Mouse (Mus musculus) 416B (cell line): Measurements from ENCODE around the gene Dohh.

ENCODE experiments used
- DNase-seq: peaks from one replicate; pipeline ENCODE4 v3.0.0; 2011; ENCODE audit warnings: low read depth

Gene Dohh

DNA sequence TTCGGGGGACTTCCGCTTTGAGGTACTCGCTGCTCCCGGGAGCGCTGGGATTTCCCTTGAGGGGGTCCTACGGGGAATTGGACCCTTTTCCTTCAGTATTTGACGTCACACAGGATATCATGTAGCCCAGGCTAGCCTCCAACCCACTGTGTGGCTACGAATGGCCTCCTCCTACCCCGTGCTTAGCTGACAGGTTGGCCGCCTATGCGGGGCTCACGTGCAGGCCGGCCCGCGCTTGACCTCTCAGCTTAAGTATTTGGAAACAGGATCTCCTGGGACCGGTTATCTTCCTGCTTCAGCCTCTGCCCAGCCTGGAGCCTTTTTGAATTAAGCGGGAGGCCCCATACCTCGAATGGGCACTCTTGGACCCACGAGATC, 366 bp downstream of the Dohh start:
- DNase-seq: no peak

DNA sequence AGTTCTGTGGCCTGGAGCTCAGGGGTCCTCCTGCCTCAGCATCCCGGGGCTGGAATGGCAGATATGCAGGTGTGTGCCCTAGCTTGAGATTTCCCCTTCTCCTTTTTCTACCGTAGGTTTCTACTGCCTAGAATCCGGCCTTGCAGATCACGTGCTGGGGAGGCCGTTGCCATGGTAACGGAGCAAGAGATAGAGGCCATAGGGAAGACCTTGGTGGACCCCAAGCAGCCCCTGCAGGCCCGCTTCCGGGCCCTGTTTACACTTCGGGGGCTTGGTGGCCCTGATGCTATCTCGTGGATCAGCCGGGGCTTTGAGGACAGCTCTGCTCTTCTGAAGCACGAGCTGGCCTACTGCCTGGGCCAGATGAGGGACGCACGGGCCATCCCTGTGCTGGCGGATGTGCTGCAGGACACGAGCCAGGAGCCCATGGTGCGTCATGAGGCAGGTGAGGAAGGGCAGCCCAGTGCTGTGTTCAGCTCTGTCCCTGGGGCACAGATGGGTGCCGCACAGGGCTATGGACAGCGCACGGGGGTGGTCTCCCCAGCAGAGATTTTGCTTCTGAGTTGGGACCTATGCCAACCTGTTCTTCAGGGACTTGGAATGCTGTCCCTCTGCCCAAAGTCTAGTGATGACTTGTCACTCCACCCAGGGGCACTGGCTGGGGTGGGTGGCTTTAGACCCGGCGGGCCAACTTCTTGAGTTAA, 1.5 kb downstream of the Dohh start:
- no peak for DNase-seq

- no peak for DNase-seq
Observed at GRCm38 (mm10) chr10:81387716-81388115, 3.5 kb downstream of the Dohh start.

DNA sequence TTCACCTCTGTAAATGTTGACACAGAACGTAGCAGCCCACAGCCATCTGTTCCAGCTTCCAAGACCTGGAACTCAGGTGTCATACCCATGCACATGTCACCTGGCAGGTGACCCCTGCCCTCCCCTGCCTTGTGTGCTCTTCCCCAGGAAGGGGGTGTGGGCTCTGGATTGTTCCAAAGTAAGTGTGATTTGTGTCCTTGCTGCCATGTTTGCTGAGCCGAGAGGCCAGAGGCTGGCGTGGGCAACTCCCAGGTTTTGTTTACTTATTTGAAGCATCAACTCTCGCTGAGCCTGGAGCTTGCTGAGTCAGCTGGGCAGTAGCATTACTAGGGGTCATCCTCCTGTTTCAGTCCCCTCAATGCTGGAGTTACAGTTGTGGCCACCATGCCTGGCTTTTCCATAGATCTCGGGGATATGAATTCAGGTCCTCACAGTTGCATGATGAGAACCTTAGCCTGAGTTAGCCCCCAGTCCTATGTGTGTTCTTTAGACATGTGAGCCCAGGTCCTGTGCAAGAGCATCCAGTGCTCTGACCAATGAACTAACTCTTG, 4.4 kb downstream of the Dohh start, which contains the start of gene Gm48552:
Gm48552 (plus strand) TSS at position 501 of the 551 bp plus-strand sequence.
- no peak for DNase-seq

- DNase-seq: no peak
Observed at GRCm38 (mm10) chr10:81389373-81389772, 5.1 kb downstream of the Dohh start.

DNA sequence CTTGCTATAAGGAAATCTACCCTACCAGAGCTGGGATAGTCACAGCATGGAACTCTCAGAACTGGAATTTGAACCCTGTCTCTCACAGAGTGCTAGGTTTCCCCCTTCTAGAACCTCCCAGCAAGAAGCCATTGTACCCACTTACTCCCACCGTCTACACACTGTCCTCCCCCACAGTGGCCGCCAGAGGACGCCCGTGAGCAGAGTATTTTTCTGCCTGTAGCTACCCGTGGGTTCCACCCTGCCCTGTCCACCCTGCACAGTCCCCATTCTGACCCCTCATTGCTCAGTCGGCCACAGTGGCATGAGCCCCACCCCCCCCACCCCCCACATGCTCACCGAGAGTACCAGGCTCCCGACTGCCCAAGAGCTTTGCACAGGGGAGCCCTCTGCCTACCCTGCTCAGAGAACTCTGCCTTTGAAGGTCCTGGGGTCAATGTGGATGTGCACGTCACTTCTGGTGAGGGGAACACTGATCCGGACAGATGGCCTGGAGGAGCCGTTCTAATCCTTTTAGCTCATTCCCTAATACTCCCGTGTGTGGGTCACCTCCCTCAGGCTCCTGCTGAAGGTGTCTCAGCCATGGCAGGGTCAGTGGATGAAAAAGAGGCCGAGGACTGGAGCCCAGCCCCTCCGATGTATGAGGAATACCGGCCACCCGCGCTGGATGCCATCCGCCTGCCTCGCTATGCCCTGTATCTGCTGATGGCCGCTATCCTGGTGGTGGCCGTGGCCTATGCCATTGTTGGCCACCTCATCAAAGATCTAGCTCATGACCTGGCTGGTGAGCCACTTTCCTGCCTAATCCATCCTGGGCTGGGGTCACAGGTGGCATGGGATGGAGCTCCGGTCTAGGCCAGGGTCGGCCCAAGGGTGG, 5.8 kb downstream of the Dohh start:
- peak; percentile 70 for DNase-seq

DNA sequence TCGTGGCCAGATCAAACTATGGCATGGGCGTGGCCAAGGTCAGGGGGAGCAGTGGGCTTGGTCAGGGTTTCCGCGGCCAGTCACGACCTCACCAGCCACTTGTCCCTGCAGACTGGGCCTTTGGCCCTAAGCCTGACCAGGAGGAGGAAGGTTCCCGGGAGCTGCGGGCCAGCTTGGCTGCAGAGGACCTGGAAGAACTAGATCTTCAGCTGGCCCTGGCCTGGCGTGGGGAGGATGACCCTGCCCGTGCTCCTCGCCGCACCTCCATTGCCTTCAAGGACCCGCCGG, 6.4 kb downstream of the Dohh start:
- no peak for DNase-seq

- no peak for DNase-seq
Observed at GRCm38 (mm10) chr10:81392270-81392669, 8.0 kb downstream of the Dohh start.

DNA sequence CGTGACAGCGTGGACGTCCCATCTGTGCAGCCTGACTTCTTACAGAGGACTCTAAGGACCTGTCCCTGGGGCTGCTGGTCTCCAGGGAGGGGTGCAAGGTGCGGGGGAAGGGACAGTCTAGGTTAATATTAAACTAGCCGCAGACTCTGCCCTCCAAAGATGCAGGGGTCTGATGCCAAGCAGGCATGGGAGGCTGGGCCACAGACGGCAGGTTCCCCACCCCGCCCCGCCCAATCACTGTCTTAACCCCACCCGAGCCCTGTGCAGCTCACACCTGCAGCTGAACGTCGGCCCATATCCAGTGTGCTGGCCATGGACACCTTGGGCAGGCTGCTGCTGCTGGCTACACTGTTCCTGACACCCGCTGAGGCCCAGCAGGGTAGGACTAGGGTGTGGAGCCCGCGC, 8.6 kb downstream of the Dohh start, which contains the start of gene Smim24:
Smim24 (plus strand) TSS at position 271 of the 405 bp plus-strand sequence.
- DNase-seq: no peak

DNA sequence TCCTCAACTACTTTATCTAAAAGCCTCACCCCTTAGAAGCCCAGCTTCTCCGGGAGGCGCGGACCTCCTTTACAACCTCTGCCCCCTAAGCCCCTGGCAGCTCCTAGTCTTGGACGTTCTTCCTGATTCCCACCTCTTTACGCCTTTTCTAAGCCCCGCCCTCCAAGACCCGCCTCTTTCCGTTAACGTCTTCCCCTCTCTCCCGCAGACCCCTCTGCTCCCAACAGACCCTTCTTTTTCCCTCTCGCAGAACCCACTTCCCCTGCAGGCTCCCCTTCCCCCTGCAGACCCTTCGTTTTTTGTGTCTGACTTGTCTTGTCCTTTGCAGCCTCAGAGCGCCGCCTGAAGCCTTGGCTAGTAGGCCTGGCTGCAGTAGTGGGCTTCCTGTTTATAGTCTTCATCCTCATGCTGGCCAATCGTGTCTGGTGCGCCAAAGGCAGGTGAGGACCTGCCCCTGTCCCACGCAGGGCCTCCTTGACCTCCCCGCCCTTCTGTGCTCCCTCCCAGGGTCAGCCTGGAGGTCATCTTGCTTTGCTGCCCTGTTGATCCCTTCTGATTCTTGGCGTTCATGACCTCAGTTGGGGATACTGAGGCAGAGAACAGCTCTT, 9.3 kb downstream of the Dohh start:
- DNase-seq: peak; percentile 63

DNA sequence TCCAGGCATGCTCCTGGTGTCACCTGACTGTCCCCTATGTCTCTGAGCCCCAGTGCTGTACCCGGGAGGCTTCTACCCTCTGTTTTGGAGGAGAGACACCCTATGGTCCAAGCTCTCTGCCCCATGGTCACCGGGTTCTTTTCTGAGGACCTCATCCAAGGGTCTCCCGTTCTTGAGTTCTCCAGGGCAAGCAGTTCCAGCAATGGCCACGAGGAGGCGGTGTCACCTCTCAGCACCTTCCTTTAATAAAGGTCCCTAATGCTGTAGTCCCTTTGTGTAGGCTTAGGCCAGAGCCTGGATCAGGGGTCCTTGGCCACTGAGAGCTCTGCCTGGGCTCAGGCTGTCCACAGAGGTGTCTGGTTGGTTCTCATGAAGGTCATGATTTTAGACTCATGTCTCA, 10.9 kb downstream of the Dohh start:
- peak; percentile 74 for DNase-seq

DNA sequence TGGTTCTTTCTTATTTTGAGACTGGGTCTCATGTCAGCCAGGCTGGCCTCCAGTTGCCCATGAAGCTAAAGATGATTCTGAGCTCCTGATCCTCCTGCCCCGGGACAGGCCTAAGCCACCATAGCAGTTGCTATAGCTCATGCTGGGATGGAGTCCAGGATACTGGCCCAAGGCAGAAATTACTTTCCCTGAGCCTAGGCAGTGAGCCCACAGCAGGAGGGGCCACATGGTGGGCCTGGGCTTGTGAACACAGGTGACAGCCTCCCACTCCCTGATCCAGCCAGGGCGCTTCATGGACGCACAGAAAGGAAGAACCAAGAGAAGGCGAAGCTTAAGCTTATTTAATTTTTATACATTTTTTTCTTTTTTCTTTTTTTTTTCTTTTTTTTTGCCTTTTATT, 11.6 kb downstream of the Dohh start:
- no peak for DNase-seq

DNA sequence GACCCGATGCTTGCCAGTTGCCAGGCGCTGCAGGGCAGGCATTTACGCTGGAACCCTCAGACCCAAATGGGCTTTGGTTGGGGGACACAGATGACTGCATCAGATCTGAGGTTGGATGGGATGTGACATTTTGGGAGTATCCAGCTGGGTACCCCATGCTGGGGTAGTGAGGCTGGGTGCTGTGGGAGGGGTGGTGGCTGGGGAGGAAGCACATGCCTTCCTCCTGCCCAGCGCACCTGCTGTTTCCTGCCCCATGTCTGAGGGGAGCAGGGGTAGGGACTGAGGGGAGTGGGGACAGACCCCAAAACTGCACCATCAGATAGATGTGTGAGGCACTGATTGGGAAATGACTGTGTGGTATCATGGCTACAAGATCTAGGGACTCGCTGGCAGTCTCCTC, 12.5 kb downstream of the Dohh start:
- no peak for DNase-seq

DNA sequence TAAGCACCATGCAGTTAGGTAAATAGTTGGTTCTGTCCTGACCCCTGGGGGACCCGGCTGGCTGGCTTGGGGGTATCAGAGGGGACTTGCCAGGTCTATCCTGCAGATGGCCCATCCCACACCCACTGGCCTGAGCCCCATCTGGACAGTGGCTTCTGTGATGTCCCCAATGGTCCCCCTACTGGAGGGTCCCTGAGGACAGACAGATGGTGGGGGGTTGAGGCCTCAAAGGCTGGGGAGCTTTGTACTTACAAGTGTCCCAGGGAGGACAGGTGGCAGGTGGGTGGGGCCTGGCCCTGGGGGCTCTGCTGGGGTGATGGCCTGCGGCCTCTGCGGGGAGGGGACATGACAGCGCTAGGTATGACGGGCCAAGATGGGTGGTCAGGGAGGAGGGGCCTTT, 15.1 kb downstream of the Dohh start:
- DNase-seq: no peak

DNA sequence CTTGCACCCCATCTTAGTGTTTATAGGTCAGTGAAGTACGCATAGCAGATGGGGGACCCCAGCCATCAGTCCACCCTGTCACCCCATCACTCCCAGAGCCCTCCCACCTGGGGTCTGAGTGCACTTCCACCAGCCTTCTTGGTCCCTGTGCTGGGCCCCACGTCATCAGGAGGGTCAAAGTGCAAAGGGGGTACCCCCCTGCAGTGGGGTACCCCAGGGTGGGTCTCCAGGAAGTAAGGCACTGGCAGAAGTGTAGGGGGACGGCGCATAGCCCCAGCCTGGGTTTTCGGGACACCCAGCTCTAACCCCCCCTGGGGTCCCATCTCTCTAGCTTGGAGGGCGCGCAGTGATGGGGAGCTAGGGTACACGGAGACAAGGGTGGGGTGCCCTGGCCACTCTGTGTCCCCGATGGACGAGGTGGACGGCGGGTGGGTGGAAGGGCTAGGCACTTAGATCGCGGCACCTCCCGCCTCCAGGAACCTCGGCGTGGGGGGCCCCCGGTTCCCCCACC, 15.6 kb downstream of the Dohh start:
- DNase-seq: no peak

DNA sequence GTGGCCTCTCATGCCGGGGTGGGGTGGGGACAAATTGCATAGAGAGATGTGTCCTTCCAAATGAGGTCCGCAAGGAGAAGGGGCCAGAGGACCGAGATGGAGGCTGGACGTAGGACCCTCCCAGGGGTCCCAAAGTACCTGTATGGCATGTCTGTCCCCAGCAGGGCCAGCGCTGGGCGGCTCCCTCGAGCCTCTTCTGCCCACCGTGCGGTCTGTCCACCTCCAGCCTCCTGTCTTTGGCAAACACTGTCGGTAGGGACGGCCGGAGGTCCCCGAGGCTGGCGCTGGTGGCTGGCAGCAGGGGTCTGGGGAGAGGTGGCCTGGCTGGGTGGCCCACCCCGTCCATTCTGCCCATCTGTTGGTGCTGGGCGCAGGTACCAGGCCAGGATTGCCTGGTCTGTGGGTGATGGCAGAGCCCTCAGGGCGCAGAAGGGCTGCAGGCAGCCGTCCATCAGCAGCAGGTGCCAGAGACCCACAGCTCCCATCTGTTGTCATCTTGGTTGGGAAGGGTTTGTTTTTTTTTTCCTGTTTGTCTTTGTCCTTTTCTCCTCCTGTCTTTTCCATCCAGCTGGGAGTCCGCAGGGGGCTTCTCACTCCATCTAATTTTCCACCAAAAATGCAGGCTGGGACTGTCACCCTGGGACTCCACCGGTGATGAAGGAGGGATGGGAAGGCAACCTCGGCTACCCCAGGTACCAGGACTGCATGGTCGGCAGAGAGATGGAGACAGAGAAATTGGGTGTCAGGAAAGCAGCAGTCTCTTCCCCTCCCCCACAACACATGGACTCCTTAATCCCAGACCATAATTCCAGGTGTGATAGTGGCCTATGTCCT, 16.4 kb downstream of the Dohh start:
- no peak for DNase-seq

DNA sequence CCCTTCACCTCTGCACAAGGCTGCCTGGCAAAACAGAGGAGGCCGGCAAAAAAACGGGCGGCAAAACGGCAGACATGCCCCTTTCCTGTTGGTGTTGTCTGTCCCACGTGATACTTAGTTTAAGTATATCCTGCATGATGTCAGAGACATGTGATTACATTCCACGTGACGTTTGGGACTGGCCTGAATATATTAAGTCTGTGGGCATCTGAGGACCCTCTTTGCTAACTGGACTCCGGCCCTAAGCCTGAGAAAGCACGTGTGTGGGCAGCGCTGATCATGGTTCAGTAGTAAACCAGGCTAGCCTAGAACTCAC, 16.9 kb downstream of the Dohh start:
- no peak for DNase-seq

DNA sequence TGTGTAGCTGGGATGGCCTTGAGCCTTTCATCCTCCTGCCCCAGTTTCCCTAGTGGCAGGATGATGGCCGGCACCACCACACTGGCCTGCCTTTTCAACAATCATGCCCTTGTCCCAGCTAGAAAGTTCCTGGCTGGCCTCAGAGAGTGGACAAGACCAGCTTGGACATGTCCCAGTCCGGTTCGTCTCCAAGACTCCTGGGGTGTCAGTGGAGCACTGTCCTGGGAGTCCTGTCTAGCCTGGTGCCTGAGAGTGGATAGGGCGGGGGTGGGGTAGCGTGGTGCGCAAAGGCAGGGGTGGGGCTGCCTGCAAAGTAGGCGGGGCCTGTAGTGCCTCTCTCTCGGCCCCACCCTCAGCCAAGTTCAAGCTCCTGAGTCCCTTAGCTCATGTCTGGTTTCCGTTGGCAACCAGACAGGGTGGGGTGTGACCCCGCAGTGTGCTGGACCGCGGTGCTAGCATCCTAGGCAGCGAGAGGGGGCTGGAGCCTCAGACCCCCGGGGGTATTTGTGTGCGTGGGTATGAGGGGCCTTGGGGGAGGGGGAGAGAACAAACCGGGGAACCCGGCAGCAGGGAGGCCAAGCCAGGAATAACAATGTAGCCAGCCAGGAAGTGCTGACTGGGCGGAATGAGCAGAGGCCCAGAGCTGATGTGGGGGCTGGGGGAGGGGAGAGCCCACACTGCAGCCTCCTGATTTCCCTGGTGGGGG, 17.4 kb downstream of the Dohh start:
- no peak for DNase-seq

DNA sequence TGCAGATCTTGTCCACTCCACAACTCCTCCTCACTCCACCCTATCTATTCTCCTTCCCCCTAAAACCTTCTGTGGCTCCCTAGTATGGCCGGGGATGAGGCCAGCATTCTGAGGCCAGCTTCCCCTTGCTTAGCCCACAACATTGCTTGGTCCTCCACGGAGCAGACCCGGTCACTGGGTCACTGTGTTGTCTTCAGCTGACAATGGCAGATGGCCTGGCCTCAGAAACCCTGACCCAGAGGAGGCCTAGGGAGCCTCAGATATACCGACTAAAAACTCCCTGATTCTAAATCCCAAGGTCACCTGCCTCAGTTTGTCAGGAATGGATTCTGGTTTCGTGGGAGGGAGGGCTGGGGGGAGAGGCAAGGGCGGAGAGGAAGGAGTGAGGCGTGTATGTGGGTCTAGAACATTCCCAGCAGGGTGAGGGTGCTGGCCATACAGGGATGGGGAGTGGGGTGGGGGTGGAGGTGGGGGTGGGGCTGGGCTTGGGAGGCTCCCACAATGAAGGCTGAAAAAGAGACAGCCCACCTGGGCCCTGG, 18.1 kb downstream of the Dohh start:
- DNase-seq: no peak

DNA sequence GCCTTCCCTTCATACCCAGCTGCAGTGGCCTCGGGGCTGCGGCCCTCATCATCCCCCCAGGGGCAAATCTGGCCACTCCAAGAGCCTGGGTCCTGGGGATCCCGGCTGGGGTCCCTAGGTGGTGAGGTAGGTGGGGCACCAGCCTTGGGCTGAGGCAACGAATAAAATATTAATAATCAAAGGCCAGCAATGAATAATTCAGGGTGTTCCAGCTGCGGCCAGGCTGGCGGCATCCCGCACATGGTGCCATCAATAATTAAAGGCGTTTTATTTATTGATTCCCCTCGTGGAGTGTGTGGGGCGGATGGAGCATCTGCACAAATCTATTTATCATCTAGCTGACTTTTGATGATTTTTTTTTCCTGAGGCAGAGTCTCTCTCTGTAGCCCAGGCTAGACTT, 19.3 kb downstream of the Dohh start:
- no peak for DNase-seq

- DNase-seq: no peak
Observed at GRCm38 (mm10) chr10:81404082-81404481, 19.9 kb downstream of the Dohh start.
